Mouse (Mus musculus) neural tube, embryonic 13.5 days (tissue): ENCODE data around the gene Rbfox3. TPM values are rescaled to one million over a fixed set of nuclear protein-coding genes. Genes with fewer than 3 reads are reported as not detected.

ENCODE experiments used
- ATAC-seq: fragments of 200-750 bp; cut with Nextera tagmentation; 2 replicates; pipeline ENCODE4 v1.8.0; 2017; ENCODE audit warnings: low read depth, mild to moderate bottlenecking, moderate TSS enrichment, moderate library complexity
- H3K27ac ChIP-seq: fragments of 300-500 bp; sonication (generic); replicated peaks from 2 replicates; pipeline ENCODE4 v1.5.1; 2015; ENCODE audit warnings: moderate library complexity, mild to moderate bottlenecking, inconsistent platforms
- H3K27me3 ChIP-seq: fragments of 300-500 bp; sonication (generic); 2 replicates; pipeline ENCODE4 v1.6.1; 2015; ENCODE audit warnings: mild to moderate bottlenecking, inconsistent platforms
- H3K36me3 ChIP-seq: fragments of 300-500 bp; sonication (generic); 2 replicates; pipeline ENCODE4 v1.6.1; 2015; ENCODE audit warnings: mild to moderate bottlenecking, inconsistent platforms
- H3K4me1 ChIP-seq: fragments of 300-500 bp; sonication (generic); replicated peaks from 2 replicates; pipeline ENCODE4 v1.6.1; 2015; ENCODE audit warnings: inconsistent platforms
- H3K4me2 ChIP-seq: fragments of 300-500 bp; sonication (generic); 2 replicates; pipeline ENCODE4 v1.6.1; 2015; ENCODE audit warnings: inconsistent platforms, mild to moderate bottlenecking, moderate library complexity
- H3K4me3 ChIP-seq: fragments of 300-500 bp; sonication (generic); 2 replicates; pipeline ENCODE4 v1.5.1; 2015; ENCODE audit warnings: mild to moderate bottlenecking, inconsistent platforms
- H3K9ac ChIP-seq: fragments of 300-500 bp; sonication (generic); 2 replicates; pipeline ENCODE4 v1.6.1; 2015; ENCODE audit warnings: moderate library complexity, mild to moderate bottlenecking, inconsistent platforms
- H3K9me3 ChIP-seq: fragments of 300-500 bp; sonication (generic); 2 replicates; pipeline ENCODE4 v1.6.1; 2016; ENCODE audit warnings: inconsistent platforms
- WGBS: fragments of 180-500 bp; shearing (Covaris S2); methylation state at CpG from one replicate; pipeline ENCODE4 v1.1.7; 2015; 5-methylcytosine and 5-hydroxymethylcytosine counted together
- polyA plus RNA-seq: library from polyadenylated mRNA; unstranded; fragments of >200 nt; fragmentation: Nextera tagmentation; extraction: Ambion mirVana; gene quantifications from 2 replicates; pipeline ENCODE4 v1.2.1, GENCODE M21; 2015

The Rbfox3 gene
- polyA plus RNA-seq, 1 experiment from 2014 or later: 71.2 TPM

- no peak overlapping the region for H3K4me3 ChIP-seq
- no peak overlapping the region for H3K4me2 ChIP-seq
- H3K4me1 ChIP-seq: peaks cover 80% of the 10 kb centered on the region
- H3K9me3 ChIP-seq: no peaks in the 10 kb centered on the region
- no peaks in the 10 kb centered on the region for H3K36me3 ChIP-seq
- H3K27ac ChIP-seq: peak overlapping the region; percentile 63
- no peak overlapping the region for H3K9ac ChIP-seq
- 0 out of 2 replicates have a peak, but pooled peaks have one; percentile 7 for ATAC-seq
- no peaks in the 10 kb centered on the region for H3K27me3 ChIP-seq
- 43% methylated on average over 5 of the region's 5 CpGs for WGBS
Observed at GRCm38 (mm10) chr11:118669820-118670219, 241.6 kb downstream of the Rbfox3 start.

DNA sequence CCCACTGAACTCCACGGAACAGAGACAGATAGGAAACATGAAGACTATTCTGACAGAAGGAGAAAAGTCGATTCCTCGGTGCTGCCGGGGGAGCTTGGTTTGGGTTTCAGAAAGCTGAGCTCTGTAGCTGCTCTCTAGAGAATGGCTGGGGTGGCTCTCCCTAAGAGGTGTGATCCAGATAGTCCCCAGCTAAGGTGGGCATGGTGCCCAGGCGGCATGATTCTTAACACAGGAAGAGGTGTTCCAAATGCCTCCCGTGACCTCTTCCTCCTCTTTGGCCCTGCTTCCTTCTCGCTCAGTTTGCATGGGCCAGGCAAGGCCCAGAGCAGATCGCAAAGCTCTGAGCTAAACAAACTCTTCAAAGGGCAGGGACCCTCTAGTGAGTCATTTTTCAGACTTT lies 243.0 kb downstream of the Rbfox3 start:
- WGBS: 63% methylated on average over 8 of the region's 8 CpGs
- no peaks in the 10 kb centered on the region for H3K9me3 ChIP-seq
- no peaks in the 10 kb centered on the region for H3K36me3 ChIP-seq
- H3K4me2 ChIP-seq: no peak overlapping the region
- peaks cover 84% of the 10 kb centered on the region for H3K4me1 ChIP-seq
- H3K27ac ChIP-seq: 0 out of 2 replicates have a peak overlapping the region, but pooled peaks have one; percentile 10
- ATAC-seq: no peak
- no peak overlapping the region for H3K9ac ChIP-seq
- H3K4me3 ChIP-seq: no peak overlapping the region
- H3K27me3 ChIP-seq: no peaks in the 10 kb centered on the region

DNA sequence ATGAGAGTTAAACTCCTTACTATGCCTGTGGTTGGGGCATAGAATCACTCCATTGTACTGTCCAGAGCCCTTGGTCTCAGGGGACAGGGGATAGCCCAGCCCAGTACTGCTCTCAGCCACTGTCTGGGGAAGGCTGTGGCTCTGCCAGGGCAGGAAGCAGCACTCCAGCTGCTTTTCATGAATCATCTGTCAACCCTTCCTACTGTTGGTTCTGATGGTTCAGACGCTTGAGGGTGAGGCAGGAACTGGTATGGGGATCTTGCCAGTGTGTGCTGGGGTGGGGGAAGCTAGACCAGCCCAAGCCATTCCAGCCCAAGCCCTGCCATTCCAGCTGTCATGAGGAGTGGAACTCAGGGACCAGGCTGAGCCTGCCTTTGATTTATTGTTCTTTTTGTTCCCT lies 243.5 kb downstream of the Rbfox3 start:
- no peaks in the 10 kb centered on the region for H3K27me3 ChIP-seq
- no peak for ATAC-seq
- no peak overlapping the region for H3K4me3 ChIP-seq
- no peak overlapping the region for H3K9ac ChIP-seq
- no peaks in the 10 kb centered on the region for H3K9me3 ChIP-seq
- peaks cover 84% of the 10 kb centered on the region for H3K4me1 ChIP-seq
- no peak overlapping the region for H3K4me2 ChIP-seq
- H3K27ac ChIP-seq: 0 out of 2 replicates have a peak overlapping the region, but pooled peaks have one; percentile 10
- H3K36me3 ChIP-seq: no peaks in the 10 kb centered on the region
- 43% methylated on average over 1 of the region's 1 CpGs for WGBS

DNA sequence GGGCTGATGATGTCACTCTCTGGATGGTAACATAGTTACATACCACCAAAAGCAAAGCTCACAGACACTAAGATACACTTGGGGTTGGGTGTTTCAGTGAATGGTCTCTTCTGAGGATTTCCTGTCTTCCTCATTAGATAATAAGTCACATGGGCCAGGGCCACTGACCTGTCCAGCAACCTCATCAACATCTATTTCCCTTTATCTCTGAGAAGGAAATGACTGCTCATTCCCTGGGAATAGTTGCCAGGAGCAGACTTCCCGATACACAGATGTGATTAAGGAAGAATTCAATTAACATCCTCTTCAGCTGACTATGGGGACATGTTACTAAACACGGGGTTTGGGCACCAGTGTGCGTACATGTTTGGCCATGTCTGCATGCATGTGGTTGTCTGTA lies 245.2 kb downstream of the Rbfox3 start:
- Histone ChIP-seq H3K4me2 (no peak overlapping the region), H3K36me3 (no peaks in the 10 kb centered on the region), H3K4me3 (no peak overlapping the region), H3K9ac (0 out of 2 replicates have a peak overlapping the region, but pooled peaks have one; percentile 12), H3K9me3 (no peaks in the 10 kb centered on the region), H3K4me1 (peaks cover 89% of the 10 kb centered on the region), H3K27me3 (no peaks in the 10 kb centered on the region), H3K27ac (peak overlapping the region; percentile 61)
- WGBS: 47% methylated on average over 3 of the region's 3 CpGs
- no peak for ATAC-seq

GRCm38 (mm10) chr11:118663305-118663704 lies 248.1 kb downstream of the Rbfox3 start:
- ATAC-seq: no peak
- peak overlapping the region; percentile 42; the same call in 1 of the 2 replicates for H3K27ac ChIP-seq
- WGBS: 61% methylated on average over 8 of the region's 8 CpGs

DNA sequence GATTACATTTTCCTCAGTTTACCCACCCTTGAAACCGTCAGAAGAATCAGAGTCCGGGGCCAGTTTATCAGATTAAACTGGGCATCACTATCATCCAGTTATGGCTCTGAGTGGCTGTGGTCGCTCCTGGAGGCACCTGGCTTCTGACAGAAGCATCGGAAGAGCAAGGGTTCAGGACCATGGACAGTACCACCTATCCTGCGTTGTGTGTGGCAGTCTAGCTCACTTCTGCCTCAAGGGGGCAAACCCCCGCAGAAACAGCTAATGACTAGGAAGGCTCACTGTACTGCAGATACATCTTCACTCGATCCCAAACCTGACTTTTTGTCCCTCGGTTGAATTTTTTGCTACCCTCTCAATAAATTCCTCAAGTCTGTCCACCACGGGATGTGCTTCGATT lies 252.1 kb downstream of the Rbfox3 start:
- no peak for ATAC-seq
- no peaks in the 10 kb centered on the region for H3K36me3 ChIP-seq
- no peaks in the 10 kb centered on the region for H3K9me3 ChIP-seq
- H3K4me1 ChIP-seq: peaks cover 89% of the 10 kb centered on the region
- peak overlapping the region; percentile 62; the same call in 1 of the 2 replicates for H3K27ac ChIP-seq
- H3K9ac ChIP-seq: peak overlapping the region; percentile 54; the same call in 1 of the 2 replicates
- WGBS: 17% methylated on average over 10 of the region's 10 CpGs
- no peaks in the 10 kb centered on the region for H3K27me3 ChIP-seq
- no peak overlapping the region for H3K4me2 ChIP-seq
- no peak overlapping the region for H3K4me3 ChIP-seq

More at GRCm38 (mm10) chr11:118663305-118663704, 248.1 kb downstream of the Rbfox3 start:
- H3K27me3 ChIP-seq: no peaks in the 10 kb centered on the region
- H3K4me1 ChIP-seq: peaks cover 89% of the 10 kb centered on the region
- no peaks in the 10 kb centered on the region for H3K36me3 ChIP-seq
- H3K9me3 ChIP-seq: no peaks in the 10 kb centered on the region
- no peak overlapping the region for H3K4me3 ChIP-seq
- H3K4me2 ChIP-seq: no peak overlapping the region
- H3K9ac ChIP-seq: no peak overlapping the region

DNA sequence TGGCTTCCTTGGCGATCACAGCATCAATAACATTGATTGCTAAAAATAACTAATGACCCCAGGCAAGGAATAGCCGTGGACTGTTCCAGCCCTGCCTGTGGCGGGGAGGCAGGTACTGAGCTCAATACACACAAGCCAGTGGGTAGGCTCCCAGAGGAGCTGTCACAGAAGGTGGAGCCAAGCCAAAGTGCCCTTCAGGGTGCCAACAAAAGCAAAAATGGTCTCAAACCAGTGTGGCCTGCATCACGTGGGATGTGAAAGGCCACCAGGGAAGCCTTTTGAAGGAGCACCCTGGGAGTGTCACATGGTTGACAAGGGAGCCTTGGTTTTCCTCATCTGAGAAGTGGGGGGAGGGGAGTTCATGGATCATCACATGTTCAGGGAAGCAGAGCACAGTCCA lies 255.6 kb downstream of the Rbfox3 start:
- Histone ChIP-seq H3K4me3 (no peak overlapping the region), H3K4me2 (no peak overlapping the region), H3K36me3 (no peaks in the 10 kb centered on the region), H3K9me3 (no peaks in the 10 kb centered on the region), H3K4me1 (peaks cover 80% of the 10 kb centered on the region), H3K27ac (0 out of 2 replicates have a peak overlapping the region, but pooled peaks have one; percentile 20), H3K9ac (no peak overlapping the region), H3K27me3 (no peaks in the 10 kb centered on the region)
- no peak for ATAC-seq
- WGBS: 40% methylated on average over 4 of the region's 4 CpGs

DNA sequence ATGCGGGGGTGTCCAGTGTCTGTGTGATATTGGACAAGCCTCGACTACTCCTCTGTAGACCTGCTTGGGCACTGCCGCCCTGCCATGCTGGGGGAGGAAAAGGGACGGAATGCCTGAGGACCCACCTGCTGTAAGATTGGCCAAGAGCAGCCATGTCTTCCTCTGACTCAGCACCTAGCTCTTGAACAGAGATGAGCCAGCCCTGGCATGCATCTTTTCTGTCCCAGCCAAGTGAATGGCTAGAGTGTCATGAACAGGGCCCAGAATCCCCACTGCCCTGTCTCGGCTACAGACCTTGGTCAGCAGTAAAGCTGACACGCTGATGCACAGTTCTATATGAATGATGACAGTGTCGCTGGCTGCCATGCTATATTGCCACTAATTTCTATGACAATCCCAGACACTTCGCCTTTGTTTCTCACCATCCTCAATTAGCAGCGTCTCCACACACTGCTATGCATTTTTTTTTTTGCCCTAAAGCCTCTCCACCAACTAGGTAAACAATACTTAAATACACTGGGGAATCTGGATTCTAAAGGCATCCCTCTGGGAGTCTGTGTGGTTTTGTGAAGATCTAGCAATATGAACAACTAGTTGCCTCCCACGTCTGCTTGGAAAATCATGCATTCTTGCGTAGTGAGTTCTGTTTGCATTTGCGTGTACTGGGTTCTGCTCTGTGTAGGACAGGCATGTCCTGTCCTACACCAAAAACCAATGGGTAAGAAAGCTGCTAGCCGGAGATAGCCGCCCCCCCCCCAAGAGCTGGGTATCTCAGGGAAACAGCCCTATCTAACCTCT lies 257.7 kb downstream of the Rbfox3 start:
- peaks cover 62% of the 10 kb centered on the region for H3K4me1 ChIP-seq
- WGBS: 82% methylated on average over 14 of the region's 14 CpGs
- H3K27ac ChIP-seq: no peak overlapping the region

GRCm38 (mm10) chr11:118652401-118653240 lies 258.8 kb downstream of the Rbfox3 start:
- H3K9me3 ChIP-seq: no peaks in the 10 kb centered on the region
- H3K4me3 ChIP-seq: no peak overlapping the region
- no peak overlapping the region for H3K9ac ChIP-seq
- peaks cover 51% of the 10 kb centered on the region for H3K4me1 ChIP-seq
- 81% methylated on average over 13 of the region's 13 CpGs for WGBS
- H3K36me3 ChIP-seq: no peaks in the 10 kb centered on the region
- H3K27me3 ChIP-seq: no peaks in the 10 kb centered on the region
- H3K4me2 ChIP-seq: no peak overlapping the region
- H3K27ac ChIP-seq: 0 out of 2 replicates have a peak overlapping the region, but pooled peaks have one; percentile 62
- no peak for ATAC-seq

More for the DNA sequence above, 257.7 kb downstream of the Rbfox3 start:
- no peak overlapping the region for H3K4me2 ChIP-seq
- H3K27me3 ChIP-seq: no peaks in the 10 kb centered on the region
- H3K4me3 ChIP-seq: no peak overlapping the region
- H3K9ac ChIP-seq: no peak overlapping the region
- no peak for ATAC-seq
- no peaks in the 10 kb centered on the region for H3K9me3 ChIP-seq
- no peaks in the 10 kb centered on the region for H3K36me3 ChIP-seq

DNA sequence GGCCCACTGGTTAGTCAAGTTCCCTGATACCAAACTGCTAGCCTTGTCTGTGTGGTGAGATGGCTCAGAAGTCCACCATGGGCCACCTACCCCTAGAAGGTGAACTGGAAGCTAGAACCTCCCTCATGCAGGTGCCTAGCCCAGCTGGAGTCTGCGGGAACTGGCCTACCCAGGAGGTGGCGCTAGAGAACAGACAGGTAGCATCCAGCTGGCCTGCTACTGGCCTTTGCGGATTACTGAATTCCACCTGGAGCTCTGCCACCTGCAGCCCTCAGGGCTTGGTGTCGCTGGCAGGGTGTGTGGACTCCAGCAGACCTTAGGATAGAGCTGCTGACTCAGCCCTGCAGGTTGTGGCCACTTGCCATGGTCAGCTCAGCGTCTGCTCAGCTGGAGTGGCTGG lies 263.0 kb downstream of the Rbfox3 start:
- ATAC-seq: no peak
- no peak overlapping the region for H3K27ac ChIP-seq
- 25% methylated on average over 5 of the region's 5 CpGs for WGBS

GRCm38 (mm10) chr11:118646864-118647263 lies 264.5 kb downstream of the Rbfox3 start:
- ATAC-seq: no peak
- H3K4me3 ChIP-seq: no peak overlapping the region
- no peaks in the 10 kb centered on the region for H3K36me3 ChIP-seq
- H3K4me1 ChIP-seq: peaks cover 19% of the 10 kb centered on the region
- no peak overlapping the region for H3K9ac ChIP-seq
- no peak overlapping the region for H3K4me2 ChIP-seq
- no peak overlapping the region for H3K27ac ChIP-seq
- 86% methylated on average over 3 of the region's 3 CpGs for WGBS
- H3K27me3 ChIP-seq: no peaks in the 10 kb centered on the region
- H3K9me3 ChIP-seq: no peaks in the 10 kb centered on the region

More for the DNA sequence above, 263.0 kb downstream of the Rbfox3 start:
- Histone ChIP-seq H3K9ac (no peak overlapping the region), H3K36me3 (no peaks in the 10 kb centered on the region), H3K9me3 (no peaks in the 10 kb centered on the region), H3K4me3 (no peak overlapping the region), H3K4me2 (no peak overlapping the region), H3K27me3 (no peaks in the 10 kb centered on the region), H3K4me1 (peaks cover 27% of the 10 kb centered on the region)

DNA sequence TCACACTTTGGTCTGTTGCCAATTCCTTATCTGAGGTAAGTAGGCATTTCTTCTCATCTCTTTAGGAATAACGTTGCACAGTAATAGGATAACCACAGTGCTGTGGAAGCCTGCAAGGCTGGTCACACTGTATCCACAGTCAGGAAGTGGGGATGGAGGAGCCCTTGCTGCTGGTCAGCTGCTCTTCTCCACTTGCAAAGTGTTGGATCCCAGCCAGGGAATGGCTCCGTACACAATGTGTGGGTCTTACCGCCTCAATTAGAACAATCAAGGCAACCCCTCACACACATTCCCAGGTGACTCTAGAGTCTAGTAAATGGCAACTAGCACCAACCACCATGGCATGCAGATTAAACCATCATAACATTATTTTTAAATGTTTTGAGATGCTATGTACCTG lies 266.2 kb downstream of the Rbfox3 start:
- 80% methylated on average over 3 of the region's 3 CpGs for WGBS
- ATAC-seq: no peak
- no peak overlapping the region for H3K4me2 ChIP-seq

More for the DNA sequence above, 266.2 kb downstream of the Rbfox3 start:
- H3K4me3 ChIP-seq: no peak overlapping the region
- no peaks in the 10 kb centered on the region for H3K27me3 ChIP-seq
- no peak overlapping the region for H3K27ac ChIP-seq
- peaks cover 6% of the 10 kb centered on the region; the same call in 1 of the 2 replicates for H3K4me1 ChIP-seq
- no peak overlapping the region for H3K9ac ChIP-seq
- H3K9me3 ChIP-seq: no peaks in the 10 kb centered on the region
- no peaks in the 10 kb centered on the region for H3K36me3 ChIP-seq
